Mouse (Mus musculus): ENCODE data around the gene Gpsm3.

The Gpsm3 gene

DNA sequence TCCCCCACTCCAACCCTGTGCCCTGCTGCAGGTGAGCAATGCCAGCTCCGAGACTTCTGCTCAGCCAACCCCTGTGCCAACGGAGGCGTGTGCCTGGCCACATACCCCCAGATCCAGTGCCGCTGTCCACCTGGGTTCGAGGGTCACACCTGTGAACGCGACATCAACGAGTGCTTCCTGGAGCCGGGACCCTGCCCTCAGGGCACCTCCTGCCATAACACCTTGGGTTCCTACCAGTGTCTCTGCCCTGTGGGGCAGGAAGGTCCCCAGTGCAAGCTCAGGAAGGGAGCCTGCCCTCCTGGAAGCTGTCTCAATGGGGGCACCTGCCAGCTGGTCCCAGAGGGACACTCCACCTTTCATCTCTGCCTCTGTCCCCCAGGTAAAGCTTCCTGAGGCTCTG lies 22.3 kb upstream of the Gpsm3 start:
- CTCF ChIA-PET = interaction anchor here in 1 of 4 experiments (0.6 kb wide), 2 partner anchors 52 to 492 kb away, joined by 3 to 4 read pairs; no protein-coding TSS in a partner anchor
- POLR2A ChIA-PET = interaction anchor here in 1 of 4 experiments (0.9 to 1.1 kb wide), 2 partner anchors 21 to 61 kb away, joined by 3 read pairs; partner anchors contain the start of gene Ppt2

DNA sequence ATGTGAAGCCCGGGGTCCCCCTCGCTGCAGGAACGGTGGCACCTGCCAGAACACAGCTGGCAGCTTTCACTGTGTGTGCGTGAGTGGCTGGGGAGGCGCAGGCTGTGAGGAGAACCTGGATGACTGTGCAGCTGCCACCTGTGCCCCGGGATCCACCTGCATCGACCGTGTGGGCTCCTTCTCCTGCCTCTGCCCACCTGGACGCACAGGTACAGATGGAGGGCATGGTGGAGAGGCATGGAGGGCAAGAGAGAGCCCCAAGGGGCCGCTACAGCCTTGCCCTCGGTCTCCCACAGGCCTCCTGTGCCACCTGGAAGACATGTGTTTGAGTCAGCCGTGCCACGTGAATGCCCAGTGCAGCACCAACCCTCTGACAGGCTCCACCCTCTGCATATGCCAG lies 21.2 kb upstream of the Gpsm3 start:
- ChIA-PET CTCF (no interaction called here), POLR2A (no interaction called here)

GRCm38 (mm10) chr17:34569919-34570318 lies 19.7 kb upstream of the Gpsm3 start:
- ChIA-PET CTCF (interaction anchor here in 3 of 4 experiments (0.6 to 1.3 kb wide), 5 partner anchors 14 to 673 kb away, joined by 3 to 6 read pairs (median 3); no protein-coding TSS in a partner anchor), POLR2A (no interaction called here)

- ChIA-PET CTCF (interaction anchor here (0.5 to 2.2 kb wide), 35 partner anchors 8 to 702 kb away, joined by 3 to 30 read pairs (median 4); partner anchors contain the start of genes Agpat1 (in 2 of the 4), Atf6b (in 2 of the 4), Fkbpl (in 2 of the 4) and BC051142 (in 1 of the 4)), POLR2A (interaction anchor here in 3 of 4 experiments (0.5 to 1.2 kb wide), 16 partner anchors 8 to 456 kb away, joined by 3 to 9 read pairs (median 4); partner anchors contain the start of genes Atf6b (in 1 of the 3), Notch4 (in 1 of the 3) and Pbx2 (in 1 of the 3))
Observed at GRCm38 (mm10) chr17:34571875-34572274, 17.7 kb upstream of the Gpsm3 start.

GRCm38 (mm10) chr17:34572361-34572760 lies 17.2 kb upstream of the Gpsm3 start:
- POLR2A ChIA-PET = interaction anchor here in 3 of 4 experiments (0.5 to 1.2 kb wide), 15 partner anchors 8 to 456 kb away, joined by 3 to 9 read pairs (median 4); partner anchors contain the start of genes Atf6b (in 1 of the 3), Notch4 (in 1 of the 3) and Pbx2 (in 1 of the 3)
- CTCF ChIA-PET = interaction anchor here (0.5 to 2.2 kb wide), 37 partner anchors 8 to 702 kb away, joined by 3 to 30 read pairs (median 4); partner anchors contain the start of genes Atf6b (in 3 of the 4), Agpat1 (in 2 of the 4), Fkbpl (in 2 of the 4) and BC051142 (in 1 of the 4)

DNA sequence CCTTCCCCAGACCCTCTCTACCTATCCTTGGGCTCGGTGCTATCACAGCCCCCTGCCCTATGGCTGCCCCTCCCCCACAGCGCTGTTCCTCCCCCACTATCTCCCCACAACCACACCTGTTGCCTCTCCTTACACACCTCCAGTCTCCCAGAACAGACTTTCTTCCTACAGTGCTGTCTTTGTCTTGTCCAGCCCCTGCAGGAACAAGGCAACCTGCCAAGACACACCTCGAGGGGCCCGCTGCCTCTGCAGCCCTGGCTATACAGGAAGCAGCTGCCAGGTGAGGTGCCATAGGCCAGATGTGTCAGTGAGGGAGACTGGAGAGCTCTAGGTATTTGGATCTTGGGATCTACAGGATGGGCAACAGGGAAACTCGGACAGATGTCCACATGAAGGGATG lies 13.0 kb upstream of the Gpsm3 start:
- CTCF ChIA-PET = interaction anchor here in 1 of 4 experiments (0.7 kb wide), 1 partner anchor 307 kb away, joined by 4 read pairs; no protein-coding TSS in a partner anchor
- POLR2A ChIA-PET = interaction anchor here in 2 of 4 experiments (0.7 to 0.9 kb wide), 2 partner anchors 11 to 376 kb away, joined by 3 to 4 read pairs; no protein-coding TSS in a partner anchor

DNA sequence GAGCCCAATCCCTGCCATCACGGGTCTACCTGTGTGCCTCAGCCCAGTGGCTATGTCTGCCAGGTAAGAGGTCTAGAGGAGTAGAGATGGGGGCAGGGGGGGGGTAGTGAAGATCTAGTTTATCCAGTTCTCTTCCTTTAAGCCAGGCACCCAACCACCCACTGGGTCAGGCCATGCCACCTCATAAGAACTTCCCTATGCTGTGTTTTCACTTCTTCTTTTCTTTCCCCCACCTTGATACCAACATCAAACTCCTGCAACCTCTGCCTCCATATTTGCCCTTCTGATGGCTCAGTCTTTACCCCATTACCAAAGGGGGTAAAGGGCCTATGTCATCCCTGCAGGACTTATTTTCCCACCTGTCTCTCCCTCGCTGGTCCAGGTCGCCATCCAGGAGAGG lies 11.5 kb upstream of the Gpsm3 start:
- ChIA-PET POLR2A (no interaction called here), CTCF (no interaction called here)

DNA sequence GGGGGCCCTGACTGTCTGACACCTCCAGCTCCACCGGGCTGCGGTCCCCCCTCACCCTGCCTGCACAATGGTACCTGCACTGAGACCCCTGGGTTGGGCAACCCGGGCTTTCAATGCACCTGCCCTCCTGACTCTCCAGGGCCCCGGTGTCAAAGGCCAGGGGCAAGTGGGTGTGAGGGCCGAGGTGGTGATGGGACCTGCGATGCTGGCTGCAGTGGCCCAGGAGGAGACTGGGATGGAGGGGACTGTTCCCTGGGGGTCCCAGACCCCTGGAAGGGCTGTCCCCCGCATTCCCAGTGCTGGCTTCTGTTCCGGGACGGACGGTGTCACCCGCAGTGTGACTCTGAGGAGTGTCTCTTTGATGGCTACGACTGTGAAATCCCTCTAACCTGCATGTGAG lies 7.1 kb upstream of the Gpsm3 start:
- ChIA-PET POLR2A (interaction anchor here in 3 of 4 experiments (0.5 to 1.1 kb wide), 3 partner anchors 10 to 18 kb away, joined by 3 to 10 read pairs (median 3); partner anchors contain the start of gene Notch4 (in 2 of the 3)), CTCF (interaction anchor here in 1 of 4 experiments (0.6 kb wide), 1 partner anchor 579 kb away, joined by 3 read pairs; no protein-coding TSS in a partner anchor)

DNA sequence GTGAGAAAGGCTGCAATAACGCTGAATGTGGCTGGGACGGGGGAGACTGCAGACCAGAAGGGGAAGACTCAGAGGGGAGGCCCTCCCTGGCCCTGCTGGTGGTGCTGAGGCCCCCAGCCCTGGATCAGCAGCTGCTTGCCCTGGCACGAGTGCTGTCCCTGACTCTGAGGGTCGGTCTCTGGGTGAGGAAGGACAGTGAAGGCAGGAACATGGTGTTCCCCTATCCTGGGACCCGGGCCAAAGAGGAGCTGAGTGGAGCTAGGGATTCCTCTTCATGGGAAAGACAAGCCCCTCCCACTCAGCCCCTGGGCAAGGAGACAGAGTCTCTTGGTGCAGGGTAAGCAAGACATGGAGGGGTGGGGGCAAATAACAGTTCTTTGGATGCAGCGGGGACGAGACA lies 6.2 kb upstream of the Gpsm3 start:
- CTCF ChIA-PET = interaction anchor here in 3 of 4 experiments (0.5 to 1.3 kb wide), 8 partner anchors 9 to 468 kb away, joined by 3 to 7 read pairs (median 4); partner anchors contain the start of genes Notch4 (in 1 of the 3) and Tnxb (in 1 of the 3)
- POLR2A ChIA-PET = interaction anchor here in 2 of 4 experiments (0.6 to 6.1 kb wide), 6 partner anchors 11 to 99 kb away, joined by 3 to 88 read pairs (median 4); partner anchors contain the start of genes Agpat1 (in 1 of the 2), Notch4 (in 1 of the 2) and Rnf5 (in 1 of the 2)

GRCm38 (mm10) chr17:34583819-34584218 lies 5.8 kb upstream of the Gpsm3 start:
- CTCF ChIA-PET = interaction anchor here in 3 of 4 experiments (0.5 to 1.3 kb wide), 7 partner anchors 9 to 467 kb away, joined by 3 to 7 read pairs (median 4); partner anchors contain the start of genes Notch4 (in 1 of the 3) and Tnxb (in 1 of the 3)
- POLR2A ChIA-PET = interaction anchor here in 2 of 4 experiments (0.6 to 6.1 kb wide), 8 partner anchors 11 to 98 kb away, joined by 3 to 88 read pairs (median 4); partner anchors contain the start of genes Agpat1 (in 1 of the 2), Notch4 (in 1 of the 2) and Rnf5 (in 1 of the 2)

DNA sequence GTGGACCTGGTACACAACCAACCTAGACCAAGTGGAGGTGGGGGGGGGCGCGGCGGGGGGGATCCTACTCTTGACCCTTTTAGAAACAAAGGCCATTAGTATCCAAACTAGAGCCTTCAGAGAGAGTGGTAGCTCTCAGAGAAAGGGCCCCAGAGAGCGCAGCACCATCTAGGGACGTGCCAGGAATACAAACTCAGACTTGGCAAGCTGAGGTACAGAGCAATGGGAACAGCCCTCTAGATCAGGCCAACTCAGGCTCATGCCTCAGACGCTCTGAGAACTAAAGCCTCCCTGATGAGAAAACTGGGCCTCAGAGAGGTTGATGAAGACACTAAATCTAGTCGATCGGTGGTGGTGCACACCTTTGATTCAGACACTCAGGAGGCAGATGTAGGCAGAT lies 4.5 kb upstream of the Gpsm3 start:
- ChIA-PET CTCF (interaction anchor here in 1 of 4 experiments (1.2 kb wide), 1 partner anchor 34 kb away, joined by 4 read pairs; no protein-coding TSS in a partner anchor), POLR2A (interaction anchor here in 3 of 4 experiments (0.6 to 6.1 kb wide), 7 partner anchors 13 to 1251 kb away, joined by 3 to 88 read pairs (median 4); partner anchors contain the start of genes Agpat1 (in 2 of the 3), H2-DMa (in 1 of the 3) and Rnf5 (in 1 of the 3))

- ChIA-PET CTCF (interaction anchor here in 3 of 4 experiments (0.5 to 1.4 kb wide), 4 partner anchors 33 to 326 kb away, joined by 3 to 6 read pairs (median 4); no protein-coding TSS in a partner anchor), POLR2A (interaction anchor here (0.6 to 7.2 kb wide), 16 partner anchors 9 to 646 kb away, joined by 3 to 102 read pairs (median 4); partner anchors contain the start of genes Rnf5 (in 3 of the 4), Agpat1 (in 2 of the 4), Fkbpl (in 2 of the 4) and Ager (in 1 of the 4))
Observed at GRCm38 (mm10) chr17:34585877-34586771, 3.5 kb upstream of the Gpsm3 start.

- POLR2A ChIA-PET = interaction anchor here (0.7 to 7.2 kb wide), 16 partner anchors 8 to 647 kb away, joined by 3 to 102 read pairs (median 4); partner anchors contain the start of genes Agpat1 (in 2 of the 4), Fkbpl (in 2 of the 4), Rnf5 (in 2 of the 4) and Ager (in 1 of the 4)
- CTCF ChIA-PET = interaction anchor here in 2 of 4 experiments (0.7 to 1.7 kb wide), 4 partner anchors 15 to 37 kb away, joined by 3 to 6 read pairs (median 4); no protein-coding TSS in a partner anchor
Observed at GRCm38 (mm10) chr17:34586796-34587422, 2.7 kb upstream of the Gpsm3 start.

- ChIA-PET POLR2A (interaction anchor here in 3 of 4 experiments (0.5 to 7.2 kb wide), 18 partner anchors 8 to 468 kb away, joined by 3 to 102 read pairs (median 4); partner anchors contain the start of genes Ager (in 2 of the 3), Agpat1 (in 2 of the 3), Rnf5 (in 2 of the 3) and Fkbpl (in 1 of the 3)), CTCF (interaction anchor here in 1 of 4 experiments (1.0 to 1.7 kb wide), 2 partner anchors 15 to 32 kb away, joined by 4 to 5 read pairs; no protein-coding TSS in a partner anchor)
Observed at GRCm38 (mm10) chr17:34587423-34587811, 2.2 kb upstream of the Gpsm3 start.

- POLR2A ChIA-PET = interaction anchor here in 2 of 4 experiments (0.5 to 7.2 kb wide), 17 partner anchors 8 to 469 kb away, joined by 3 to 102 read pairs (median 3); partner anchors contain the start of genes Ager (in 2 of the 2), Agpat1 (in 2 of the 2), H2-DMa (in 2 of the 2) and Rnf5 (in 2 of the 2)
- CTCF ChIA-PET = interaction anchor here in 1 of 4 experiments (1.0 to 1.7 kb wide), 2 partner anchors 16 to 31 kb away, joined by 4 to 5 read pairs; no protein-coding TSS in a partner anchor
Observed at GRCm38 (mm10) chr17:34587814-34588213, 1.8 kb upstream of the Gpsm3 start.

- POLR2A ChIA-PET = interaction anchor here in 3 of 4 experiments (0.7 to 7.2 kb wide), 14 partner anchors 10 to 633 kb away, joined by 3 to 102 read pairs (median 4); partner anchors contain the start of genes Ager (in 2 of the 3), Agpat1 (in 2 of the 3), Rnf5 (in 2 of the 3) and Atf6b (in 1 of the 3)
- CTCF ChIA-PET = interaction anchor here in 1 of 4 experiments (1.3 kb wide), 1 partner anchor 31 kb away, joined by 5 read pairs; no protein-coding TSS in a partner anchor
Observed at GRCm38 (mm10) chr17:34588767-34589166, 839 bp upstream of the Gpsm3 start.
